In the genomic region with DNA sequence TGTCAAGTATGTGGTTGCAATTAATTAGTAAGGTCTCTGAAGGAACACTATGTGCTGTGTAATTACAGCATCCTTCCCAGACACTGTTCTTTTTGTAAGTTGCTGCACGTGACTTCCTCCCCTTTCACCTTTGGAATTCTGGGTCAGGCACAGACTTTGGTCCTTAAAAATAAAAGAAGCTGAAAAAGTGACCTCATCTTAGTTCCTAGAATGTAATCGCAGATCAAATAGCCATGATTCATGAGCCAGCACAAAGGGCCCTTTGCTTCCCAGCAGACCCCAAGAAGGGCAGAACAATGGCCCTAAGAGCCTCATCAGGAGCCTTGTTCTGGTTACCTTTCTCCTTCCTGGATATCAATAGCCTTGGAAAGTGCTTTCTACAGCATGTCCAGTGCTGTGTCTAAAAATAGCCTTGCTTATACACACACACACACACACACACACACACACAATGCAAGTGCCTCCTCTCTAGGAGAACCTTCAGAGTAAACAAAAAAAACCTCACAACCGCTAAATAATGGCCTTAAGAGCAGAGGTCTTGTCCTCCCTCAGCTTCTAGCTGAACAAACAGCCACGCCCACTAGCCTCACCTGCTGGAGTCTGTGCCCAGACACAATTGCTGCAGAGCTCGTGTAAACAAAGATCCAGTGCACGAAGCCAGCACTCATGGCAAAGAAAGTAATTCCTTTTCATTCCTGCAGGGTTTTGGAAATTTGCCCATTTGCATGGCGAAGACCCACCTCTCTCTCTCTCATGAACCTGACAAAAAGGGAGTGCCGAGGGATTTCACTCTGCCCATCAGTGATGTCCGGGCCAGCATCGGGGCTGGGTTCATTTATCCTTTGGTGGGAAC, we compare ENCODE assay signal across 8 mouse cellular contexts.
DNase-seq lines count a peak whose midpoint lies in the region; ATAC-seq and TF ChIP-seq lines count a peak whose summit lies in the region.

No protein-coding gene starts in this region.

- H3K4me1 ChIP-seq in heart, embryonic 11.5 days (ENCODE audit: control insufficient read depth, insufficient read depth, low read length) = peaks cover 23% of the 10 kb centered on the region
- H3K4me1 ChIP-seq in neural tube, embryonic 13.5 days (replicated peaks) = peaks cover 32% of the 10 kb centered on the region

- H3ac ChIP-seq in C2C12 (ENCODE audit: control insufficient read depth, insufficient read length, low read depth) = no peak overlapping the region

- H3K27me3 ChIP-seq in C2C12 (ENCODE audit: control insufficient read depth, insufficient read depth, insufficient read length) (no peaks in the 10 kb centered on the region), Patski (no peaks in the 10 kb centered on the region)
- no peaks in the 10 kb centered on the region for H3K27me3 ChIP-seq in heart, embryonic 11.5 days (ENCODE audit: control insufficient read depth, insufficient read depth, low read length)
- H3K27me3 ChIP-seq in neural tube, embryonic 13.5 days = no peaks in the 10 kb centered on the region

- no peak for DNase-seq in Patski (ENCODE audit: low read depth, low spot score)
- peak; percentile 85 for DNase-seq in large intestine, adult 2 months (ENCODE audit: low read depth, low spot score)
- no peak for DNase-seq in layer of hippocampus, adult 9-10 months (ENCODE audit: low spot score)
- DNase-seq in left cerebral cortex, postnatal 36 days (ENCODE audit: low spot score in 2 of 2) = no peak
- no peak for DNase-seq in thymus, postnatal 0 days (ENCODE audit: low spot score)

- H3K9ac ChIP-seq in heart, embryonic 11.5 days (ENCODE audit: low read depth, low read length) = no peak overlapping the region
- no peak overlapping the region for H3K9ac ChIP-seq in neural tube, embryonic 13.5 days

- CTCF ChIA-PET in Patski (lab: Charles Lee) = interaction anchor here (0.8 to 1.2 kb wide), 4 partner anchors 16 to 62 kb away, joined by 3 to 6 read pairs (median 4); no protein-coding TSS in a partner anchor

- ATAC-seq in Patski = no peak
- no peak for ATAC-seq in heart, embryonic 11.5 days (replicated peaks; ENCODE audit: insufficient number of reproducible peaks, low FRiP score, low TSS enrichment)
- ATAC-seq in neural tube, embryonic 13.5 days (ENCODE audit: low read depth) = 0 out of 2 replicates have a peak, but pooled peaks have one; percentile 50

- H3K79me3 ChIP-seq in C2C12 (ENCODE audit: low read depth) = no peaks in the 10 kb centered on the region

- TF ChIP-seq CTCF in C2C12 (IDR thresholded peaks at IDR 0.05; ENCODE audit: control insufficient read depth, insufficient read depth, insufficient read length) = no peak
- TF ChIP-seq CTCF in Patski (IDR thresholded peaks at IDR 0.05) = peak; percentile 39

- in situ Hi-C loops in Patski (cut with MboI; ENCODE audit: low pct_unique_long_range_greater_than_20kb) = loop anchor here (10.0 to 25.0 kb wide), 2 partner anchors 229 to 1706 kb away; a partner anchor contains a TSS

- intact Hi-C loops in left cerebral cortex, postnatal 36 days (cut with DNase I) = no loop called here

- WGBS in heart, embryonic 11.5 days (ENCODE audit: insufficient replicate concordance) = 56% methylated on average over 10 of the region's 10 CpGs
- WGBS in large intestine, adult 2 months = 25% methylated on average over 10 of the region's 10 CpGs
- WGBS in neural tube, embryonic 13.5 days = 25% methylated on average over 10 of the region's 10 CpGs

- POLR2A ChIA-PET in Patski (lab: Charles Lee) = no interaction called here

- H3K4me3 ChIP-seq in C2C12 (ENCODE audit: insufficient read depth, poor library complexity, severe bottlenecking) = no peak overlapping the region
- no peak overlapping the region for H3K4me3 ChIP-seq in heart, embryonic 11.5 days (ENCODE audit: low read depth, low read length)
- no peak overlapping the region for H3K4me3 ChIP-seq in neural tube, embryonic 13.5 days

- no peaks in the 10 kb centered on the region for H3K9me3 ChIP-seq in heart, embryonic 11.5 days (replicated peaks; ENCODE audit: control insufficient read depth, low read length)
- no peaks in the 10 kb centered on the region for H3K9me3 ChIP-seq in neural tube, embryonic 13.5 days

- no peak overlapping the region for H3K4me2 ChIP-seq in heart, embryonic 11.5 days
- H3K4me2 ChIP-seq in neural tube, embryonic 13.5 days = no peak overlapping the region

- peak overlapping the region; percentile 87 for H3K27ac ChIP-seq in heart, embryonic 11.5 days (ENCODE audit: low read depth, low read length)
- H3K27ac ChIP-seq in neural tube, embryonic 13.5 days (replicated peaks) = peak overlapping the region; percentile 29

- no peaks in the 10 kb centered on the region for H3K79me2 ChIP-seq in C2C12 (ENCODE audit: control insufficient read depth, insufficient read depth)

- peaks cover 56% of the 10 kb centered on the region for H3K36me3 ChIP-seq in C2C12 (ENCODE audit: control insufficient read depth, insufficient read depth)
- no peaks in the 10 kb centered on the region for H3K36me3 ChIP-seq in heart, embryonic 11.5 days (ENCODE audit: control insufficient read depth, insufficient read depth, low read length)
- H3K36me3 ChIP-seq in neural tube, embryonic 13.5 days = no peaks in the 10 kb centered on the region

TF ChIP-seq in C2C12, 6 proteins besides CTCF, POLR2A, EP300 and RAD21:
- no peak for TF ChIP-seq CEBPB (IDR thresholded peaks at IDR 0.05; ENCODE audit: low read depth)
- TF ChIP-seq MYOD1 (IDR thresholded peaks at IDR 0.05; ENCODE audit: control insufficient read depth, insufficient read length, low read depth) = no peak
- TF ChIP-seq MAX (IDR thresholded peaks at IDR 0.05) = peak; percentile 14
- peak; percentile 98 for TF ChIP-seq USF1 (IDR thresholded peaks at IDR 0.05; ENCODE audit: low read depth)
- no peak for TF ChIP-seq FOSL1 (IDR thresholded peaks at IDR 0.05; ENCODE audit: insufficient read depth, low read length, poor library complexity, severe bottlenecking)
